Mouse (Mus musculus): ENCODE measurements at regions not wholly inside any gene's neighbourhood (a gene's known extent, or its start where the extent isn't known, plus 50 kb on each side); places are given as distances from the start of the nearest gene placed in this dataset.

DNA sequence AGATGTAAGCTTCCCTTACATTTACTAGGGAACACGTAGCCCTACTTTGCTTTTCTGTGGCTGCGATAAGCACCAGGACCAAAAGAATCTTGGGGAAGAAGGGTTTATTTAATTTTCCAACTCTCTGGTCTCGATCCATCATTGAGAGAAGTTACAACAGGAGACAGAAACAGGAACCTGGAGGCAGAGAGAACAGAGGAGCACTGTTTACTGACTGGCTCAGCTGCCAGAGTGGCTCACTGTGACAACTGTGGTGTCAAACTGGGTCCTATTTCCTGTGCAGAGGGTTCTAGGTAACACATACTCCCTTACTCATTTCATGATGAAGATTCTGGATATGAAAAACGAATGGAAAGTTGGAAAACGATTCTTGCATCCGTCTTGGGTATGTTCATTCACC is 125.7 kb upstream of the Meis1 start:
- TF ChIP-seq CTCF (IDR thresholded peaks at IDR 0.05; ENCODE audit: low read depth, low read length) (no peak), POLR2A (IDR thresholded peaks at IDR 0.05; ENCODE audit: borderline replicate concordance, low read depth, low read length) (no peak)
- no peaks in the 10 kb centered on the region for H3K4me1 ChIP-seq (ENCODE audit: control insufficient read depth, insufficient read depth, low read length)
- H3K4me3 ChIP-seq (ENCODE audit: insufficient read depth, low read length): no peak overlapping the region
- no peak overlapping the region for H3K27ac ChIP-seq (ENCODE audit: insufficient read depth, low read depth, low read length)

DNA sequence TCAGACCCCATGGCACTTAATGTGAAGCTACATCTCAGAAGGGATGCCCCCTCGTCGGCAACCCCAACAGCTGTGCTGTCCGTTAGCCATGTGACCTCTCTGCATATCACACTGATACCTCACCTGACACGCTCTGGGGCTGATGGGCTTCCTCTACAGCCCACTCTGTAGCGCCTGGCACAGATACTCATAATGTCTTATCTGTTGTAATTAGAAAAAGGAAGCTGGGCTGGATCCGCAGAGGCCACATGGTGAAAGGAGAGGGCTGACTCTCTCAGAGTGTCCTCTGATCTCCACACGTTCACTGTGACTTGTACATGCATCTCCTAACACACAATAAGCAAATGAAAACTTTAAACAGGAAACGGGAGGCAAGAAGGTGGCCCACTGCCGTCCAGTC is 126.5 kb upstream of the Meis1 start:
- Histone ChIP-seq H3K4me3 (ENCODE audit: insufficient read depth, low read length) (no peak overlapping the region), H3K4me1 (ENCODE audit: control insufficient read depth, insufficient read depth, low read length) (no peaks in the 10 kb centered on the region), H3K27ac (ENCODE audit: insufficient read depth, low read depth, low read length) (no peak overlapping the region)
- TF ChIP-seq CTCF (IDR thresholded peaks at IDR 0.05; ENCODE audit: low read depth, low read length) (no peak), POLR2A (IDR thresholded peaks at IDR 0.05; ENCODE audit: borderline replicate concordance, low read depth, low read length) (no peak)

DNA sequence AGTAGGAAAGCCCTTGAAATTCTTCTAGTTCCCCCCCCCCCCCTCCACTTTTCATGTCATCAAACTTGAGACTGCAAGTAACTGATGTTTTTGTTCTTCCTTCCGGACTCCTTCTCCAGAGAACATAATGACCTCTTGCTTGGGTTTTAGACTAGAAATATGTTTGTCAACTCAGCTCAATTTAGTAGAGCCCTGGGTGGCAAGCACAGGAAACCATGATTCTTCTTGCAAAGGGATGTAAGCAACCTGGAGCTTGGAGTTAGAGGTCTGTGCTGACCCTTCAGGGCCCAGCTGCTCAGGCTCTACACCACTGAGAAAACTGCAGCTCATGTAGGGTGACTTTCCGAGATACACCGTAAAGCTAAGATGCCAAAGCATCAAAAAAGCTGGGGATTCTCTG is 127.2 kb upstream of the Meis1 start:
- no peaks in the 10 kb centered on the region for H3K4me1 ChIP-seq (ENCODE audit: control insufficient read depth, insufficient read depth, low read length)
- H3K4me3 ChIP-seq (ENCODE audit: insufficient read depth, low read length): no peak overlapping the region
- no peak overlapping the region for H3K27ac ChIP-seq (ENCODE audit: insufficient read depth, low read depth, low read length)
- TF ChIP-seq POLR2A (IDR thresholded peaks at IDR 0.05; ENCODE audit: borderline replicate concordance, low read depth, low read length): no peak
- no peak for TF ChIP-seq CTCF (IDR thresholded peaks at IDR 0.05; ENCODE audit: low read depth, low read length)

DNA sequence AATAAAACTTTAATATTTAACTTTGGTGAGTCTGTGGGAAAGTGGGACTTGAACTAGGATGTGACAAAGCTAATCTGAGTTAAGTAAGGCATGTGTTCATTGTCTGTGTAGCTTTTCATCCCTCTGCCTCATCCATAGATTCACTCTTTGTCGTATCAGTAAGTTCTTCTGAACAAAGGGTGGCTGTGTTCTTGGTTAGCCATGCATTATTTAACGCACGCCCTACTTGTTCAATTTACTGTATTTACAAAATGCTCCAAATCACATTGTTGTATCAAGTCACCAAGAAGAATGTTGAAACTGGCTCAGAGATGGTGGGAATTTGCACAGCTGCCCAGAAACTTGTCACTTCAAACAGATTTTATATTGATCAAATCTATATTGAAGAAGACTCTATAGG is 132.2 kb upstream of the Meis1 start:
- no peak for TF ChIP-seq CTCF (IDR thresholded peaks at IDR 0.05; ENCODE audit: low read depth, low read length)
- no peak for TF ChIP-seq POLR2A (IDR thresholded peaks at IDR 0.05; ENCODE audit: borderline replicate concordance, low read depth, low read length)
- Histone ChIP-seq H3K4me3 (ENCODE audit: insufficient read depth, low read length) (no peak overlapping the region), H3K27ac (ENCODE audit: insufficient read depth, low read depth, low read length) (no peak overlapping the region), H3K4me1 (ENCODE audit: control insufficient read depth, insufficient read depth, low read length) (no peaks in the 10 kb centered on the region)

DNA sequence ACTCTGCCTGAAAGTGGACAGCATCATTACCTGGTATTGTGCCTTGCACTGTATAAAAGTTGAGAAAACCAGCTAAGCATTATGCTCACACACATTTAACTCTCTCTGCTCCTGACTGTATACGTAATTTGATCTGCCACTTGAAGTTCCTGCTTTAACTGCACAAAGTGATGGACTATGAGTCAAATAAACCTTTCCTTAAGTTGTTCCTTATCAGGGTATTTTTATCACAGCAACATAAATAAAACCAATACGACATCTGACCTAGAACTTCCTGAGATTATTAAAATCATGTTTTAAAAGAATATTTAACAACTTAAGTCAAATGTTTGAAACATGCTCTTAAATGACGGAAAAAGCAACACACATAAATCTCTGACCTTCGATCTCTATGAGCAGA is 134.9 kb upstream of the Meis1 start:
- TF ChIP-seq POLR2A (IDR thresholded peaks at IDR 0.05; ENCODE audit: borderline replicate concordance, low read depth, low read length): no peak
- no peak for TF ChIP-seq CTCF (IDR thresholded peaks at IDR 0.05; ENCODE audit: low read depth, low read length)
- no peak overlapping the region for H3K4me3 ChIP-seq (ENCODE audit: insufficient read depth, low read length)

DNA sequence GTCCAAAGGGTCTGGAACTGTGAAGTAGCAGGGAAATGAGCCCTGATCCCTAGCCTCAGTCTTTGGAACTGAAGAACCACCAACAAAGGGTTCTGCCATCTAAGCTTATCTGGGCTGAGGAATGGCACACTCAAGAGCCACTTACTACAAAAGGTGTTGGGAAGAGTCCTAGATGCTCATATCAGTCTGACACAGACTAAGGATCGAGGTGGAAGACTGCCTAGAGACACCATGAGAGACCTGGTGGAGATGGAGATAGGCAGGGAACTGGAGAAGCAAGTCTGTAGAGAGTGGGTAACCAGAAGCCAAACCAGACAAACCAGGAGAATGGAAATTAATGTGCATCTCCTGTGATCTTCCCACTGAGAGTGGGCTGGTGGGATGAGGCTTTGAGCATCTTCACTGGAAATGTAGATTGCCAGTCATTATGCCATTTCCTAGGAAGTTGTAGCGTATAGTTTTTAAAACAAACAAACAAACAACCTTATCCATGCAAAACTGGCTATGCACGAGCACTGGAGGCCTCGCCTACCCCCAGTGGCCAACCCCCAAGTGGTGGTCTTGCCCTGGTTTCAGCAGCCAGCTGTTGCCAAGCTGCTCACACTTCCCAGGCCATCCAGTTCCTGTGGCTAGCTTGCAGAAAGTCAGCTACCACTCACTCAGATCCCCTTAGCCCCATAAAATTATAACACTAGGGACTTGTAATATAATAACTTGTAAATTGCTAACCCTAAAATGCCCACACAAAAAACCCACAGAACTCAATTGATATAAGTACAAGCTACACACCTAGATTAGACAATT is 136.2 kb upstream of the Meis1 start:
- Histone ChIP-seq H3K4me1 (ENCODE audit: control insufficient read depth, insufficient read depth, low read length) (no peaks in the 10 kb centered on the region), H3K4me3 (ENCODE audit: insufficient read depth, low read length) (no peak overlapping the region), H3K27ac (ENCODE audit: insufficient read depth, low read depth, low read length) (no peak overlapping the region)
- TF ChIP-seq CTCF (IDR thresholded peaks at IDR 0.05; ENCODE audit: low read depth, low read length) (no peak), POLR2A (IDR thresholded peaks at IDR 0.05; ENCODE audit: borderline replicate concordance, low read depth, low read length) (no peak)

More for the DNA sequence above, 134.9 kb upstream of the Meis1 start:
- H3K27ac ChIP-seq (ENCODE audit: insufficient read depth, low read depth, low read length): no peak overlapping the region
- H3K4me1 ChIP-seq (ENCODE audit: control insufficient read depth, insufficient read depth, low read length): no peaks in the 10 kb centered on the region

DNA sequence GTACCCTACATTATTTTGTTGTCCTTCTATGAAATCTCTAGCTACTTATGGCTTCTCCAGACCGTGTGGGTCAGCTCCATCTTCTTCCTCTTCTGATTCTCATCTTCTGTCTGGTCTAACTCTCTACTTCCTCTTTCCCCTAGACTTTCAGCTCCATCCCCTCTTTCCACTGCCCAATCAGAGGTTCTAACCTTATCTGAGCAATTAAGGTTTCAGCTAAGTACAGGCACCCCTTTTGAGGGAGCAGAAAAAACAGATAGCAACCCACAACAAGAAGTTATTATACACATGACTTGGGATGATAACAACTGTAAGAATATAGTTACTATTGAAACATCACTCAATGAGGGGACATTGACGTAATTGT is 136.8 kb upstream of the Meis1 start:
- no peaks in the 10 kb centered on the region for H3K4me1 ChIP-seq (ENCODE audit: control insufficient read depth, insufficient read depth, low read length)
- no peak overlapping the region for H3K27ac ChIP-seq (ENCODE audit: insufficient read depth, low read depth, low read length)
- no peak for TF ChIP-seq POLR2A (IDR thresholded peaks at IDR 0.05; ENCODE audit: borderline replicate concordance, low read depth, low read length)
- no peak for TF ChIP-seq CTCF (IDR thresholded peaks at IDR 0.05; ENCODE audit: low read depth, low read length)
- H3K4me3 ChIP-seq (ENCODE audit: insufficient read depth, low read length): no peak overlapping the region

DNA sequence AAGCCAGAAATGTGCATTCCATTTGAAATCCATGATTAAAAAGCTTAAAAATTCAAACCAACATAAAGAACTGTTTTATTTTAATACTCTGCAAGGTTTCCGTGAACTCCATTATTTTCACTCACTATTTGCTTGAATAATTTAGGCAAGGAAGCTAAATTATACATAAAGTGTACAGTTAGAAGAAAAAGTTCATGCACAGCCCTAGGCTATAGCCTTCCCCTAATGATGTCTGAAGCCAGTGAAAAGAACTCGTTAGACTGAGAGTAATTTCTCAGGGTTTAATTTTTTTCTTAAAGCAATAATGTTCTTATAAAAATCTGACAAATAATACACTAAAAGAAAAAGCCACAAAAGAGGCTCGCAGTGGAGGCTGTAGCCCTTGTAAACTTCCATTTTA is 141.4 kb upstream of the Meis1 start:
- H3K4me1 ChIP-seq (ENCODE audit: control insufficient read depth, insufficient read depth, low read length): no peaks in the 10 kb centered on the region
- H3K27ac ChIP-seq (ENCODE audit: insufficient read depth, low read depth, low read length): no peak overlapping the region
- no peak for TF ChIP-seq CTCF (IDR thresholded peaks at IDR 0.05; ENCODE audit: low read depth, low read length)
- no peak for TF ChIP-seq POLR2A (IDR thresholded peaks at IDR 0.05; ENCODE audit: borderline replicate concordance, low read depth, low read length)
- no peak overlapping the region for H3K4me3 ChIP-seq (ENCODE audit: insufficient read depth, low read length)

DNA sequence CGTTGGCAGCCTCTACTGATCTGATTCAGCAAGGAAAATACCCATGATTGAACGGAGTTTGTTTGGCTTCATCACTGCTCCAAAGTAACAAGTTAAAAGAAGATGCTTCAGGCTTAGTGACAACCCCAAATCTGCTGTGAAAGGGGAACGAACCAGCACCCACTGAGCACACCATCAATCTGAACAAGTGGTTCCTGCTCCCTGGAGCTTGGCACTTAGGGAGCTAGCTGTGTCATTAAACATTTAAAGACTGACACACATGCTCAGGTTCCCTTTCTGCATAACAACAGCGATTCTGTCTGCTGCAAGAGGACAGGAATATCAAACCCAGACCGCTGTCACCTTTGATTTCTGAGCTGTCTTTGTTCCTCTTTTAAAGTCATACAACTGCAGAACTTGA is 141.9 kb upstream of the Meis1 start:
- Histone ChIP-seq H3K4me3 (ENCODE audit: insufficient read depth, low read length) (no peak overlapping the region), H3K27ac (ENCODE audit: insufficient read depth, low read depth, low read length) (no peak overlapping the region), H3K4me1 (ENCODE audit: control insufficient read depth, insufficient read depth, low read length) (no peaks in the 10 kb centered on the region)
- TF ChIP-seq POLR2A (IDR thresholded peaks at IDR 0.05; ENCODE audit: borderline replicate concordance, low read depth, low read length) (no peak), CTCF (IDR thresholded peaks at IDR 0.05; ENCODE audit: low read depth, low read length) (no peak)

DNA sequence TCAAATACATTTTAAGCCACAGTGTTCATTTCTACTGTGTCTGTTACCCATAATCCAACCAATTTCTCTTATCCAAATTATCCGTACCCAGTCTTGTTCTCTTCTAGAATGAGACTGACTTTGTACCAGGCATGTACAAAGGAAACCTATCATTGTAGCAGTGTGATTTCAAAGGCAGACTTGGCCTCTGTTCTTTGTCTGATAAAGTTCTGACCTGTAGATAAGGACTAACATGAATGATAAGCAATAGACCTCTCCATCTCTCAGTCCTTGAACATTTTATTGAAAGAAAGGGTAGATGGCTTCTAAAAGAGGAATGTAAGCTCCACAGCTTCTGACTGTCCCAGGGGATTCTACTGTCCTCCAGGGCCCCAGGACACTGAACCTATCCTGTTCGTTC is 152.2 kb upstream of the Meis1 start:
- no peaks in the 10 kb centered on the region for H3K4me1 ChIP-seq (ENCODE audit: control insufficient read depth, insufficient read depth, low read length)
- no peak overlapping the region for H3K27ac ChIP-seq (ENCODE audit: insufficient read depth, low read depth, low read length)
- no peak for TF ChIP-seq POLR2A (IDR thresholded peaks at IDR 0.05; ENCODE audit: borderline replicate concordance, low read depth, low read length)
- no peak for TF ChIP-seq CTCF (IDR thresholded peaks at IDR 0.05; ENCODE audit: low read depth, low read length)
- no peak overlapping the region for H3K4me3 ChIP-seq (ENCODE audit: insufficient read depth, low read length)

Measured in bone marrow macrophage, adult 2 months (primary cell).